Mouse (Mus musculus) gonadal fat pad, adult 2 months (tissue): Measurements from ENCODE around the gene Gm9774. TPM values are rescaled to one million over a fixed set of nuclear protein-coding genes. Genes with fewer than 3 reads are reported as not detected.

ENCODE experiments used
- DNase-seq: peaks from one replicate; pipeline ENCODE4 v3.0.0-alpha.2; 2012; ENCODE audit warnings: low read depth
- polyA plus RNA-seq: library from polyadenylated mRNA; depleted of rRNA; stranded (reverse); fragments of >200 nt; gene quantifications from 2 replicates; pipeline ENCODE4 v1.2.3, GENCODE M21; 2012; rRNA removed

The Gm9774 gene
- 6.2 and 7.4 TPM in 2 replicates for polyA plus RNA-seq

DNA sequence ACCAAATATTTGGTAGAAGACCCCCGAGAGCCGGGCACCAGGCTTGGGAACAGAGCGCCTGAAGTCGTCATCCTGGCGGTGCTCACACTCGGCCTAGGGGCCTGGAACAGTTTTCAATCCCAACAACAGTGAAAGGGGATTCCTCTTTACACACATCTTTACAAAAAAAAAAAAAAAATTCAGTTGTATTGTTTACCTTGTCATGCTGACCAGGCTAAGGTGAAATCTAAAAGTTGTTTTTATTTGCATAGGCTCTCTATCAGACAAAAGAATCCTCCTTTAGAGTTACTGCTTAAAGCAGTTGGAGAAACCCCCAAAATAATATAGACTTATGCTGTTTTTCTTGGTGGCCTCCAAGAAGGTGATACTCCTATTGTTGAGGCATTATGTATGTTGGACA lies at the start of gene Gm9774:
Gene Gm9774, minus strand, starts transcription at position 101 of the 400 bp plus-strand sequence.
- no peak for DNase-seq

GRCm38 (mm10) chr3:92470111-92470510 lies 40.9 kb upstream of the Gm9774 start:
- no peak for DNase-seq

- no peak for DNase-seq
These were observed 38.2 kb upstream of the Gm9774 start for GRCm38 (mm10) chr3:92467424-92467823.

- no peak for DNase-seq
These were observed 37.4 kb upstream of the Gm9774 start for GRCm38 (mm10) chr3:92466576-92466975.

DNA sequence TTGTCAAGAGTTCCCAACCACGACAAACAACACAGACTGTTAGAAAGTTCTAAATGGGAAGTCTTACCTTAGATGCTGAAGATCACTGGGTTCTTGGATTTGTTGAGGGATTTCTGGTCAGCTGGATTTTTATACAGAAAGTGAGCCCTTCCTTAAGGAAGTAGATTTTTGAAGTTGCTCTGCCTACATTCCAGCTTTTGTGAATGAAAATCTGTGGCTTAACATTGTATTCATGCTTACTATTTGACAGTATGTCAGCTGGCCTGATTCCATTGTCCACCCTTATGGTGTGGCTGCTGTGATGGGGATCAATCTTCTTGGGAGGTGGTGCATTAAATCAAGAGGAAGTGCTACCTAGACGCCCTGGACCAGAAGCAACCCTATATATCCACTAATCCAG lies 29.4 kb upstream of the Gm9774 start, which contains the start of gene Sprr3:
Gene Sprr3, minus strand, starts transcription at position 101 of the 400 bp plus-strand sequence.
- no peak for DNase-seq

GRCm38 (mm10) chr3:92455151-92455550 lies 25.9 kb upstream of the Gm9774 start:
- no peak for DNase-seq

- DNase-seq, result peak; percentile 4
These were observed 11.0 kb upstream of the Gm9774 start for GRCm38 (mm10) chr3:92440177-92440576.

DNA sequence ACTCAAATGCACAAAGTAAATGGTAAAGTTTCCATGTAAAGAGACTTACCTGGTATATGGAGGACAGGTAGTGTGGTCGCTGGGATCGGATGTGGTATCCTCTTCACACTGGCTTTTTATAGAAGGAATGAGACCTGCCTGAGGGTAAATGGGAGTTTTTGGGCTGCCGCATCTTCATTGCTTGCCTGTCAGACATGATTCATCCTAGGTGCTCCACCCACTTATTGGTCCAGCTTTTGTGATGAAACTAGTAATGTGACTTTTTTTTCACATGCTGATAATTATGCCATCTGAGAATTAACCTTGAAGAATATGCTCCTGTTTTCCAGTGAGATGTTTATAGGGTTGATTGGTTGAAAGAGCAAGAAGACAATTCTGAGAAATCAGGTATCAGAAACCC lies 9.5 kb upstream of the Gm9774 start, which contains the start of gene Sprr1b:
Gene Sprr1b, minus strand, starts transcription at position 101 of the 400 bp plus-strand sequence.
- no peak for DNase-seq

DNA sequence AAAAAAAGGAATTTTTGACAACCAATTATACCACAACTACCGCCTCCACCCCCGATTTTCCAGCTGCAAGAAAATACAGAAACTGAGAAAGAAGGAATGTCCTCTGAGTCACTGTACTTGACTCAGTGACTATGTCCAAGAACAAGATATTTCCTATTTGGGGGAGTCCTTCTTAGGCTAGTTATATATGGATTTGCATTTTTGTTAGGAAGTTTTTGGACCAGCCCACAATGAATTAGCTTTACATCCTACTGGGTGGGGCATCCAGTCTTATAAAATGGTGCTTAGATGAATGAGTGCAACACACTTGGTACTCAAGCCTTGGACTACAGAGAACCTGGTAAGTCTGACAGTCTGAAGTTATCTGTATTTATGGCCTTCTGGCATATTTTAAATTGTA lies 3.1 kb upstream of the Gm9774 start, which contains the start of gene Sprr2k:
Gene Sprr2k, plus strand, starts transcription at position 301 of the 400 bp plus-strand sequence.
- DNase-seq, result no peak

DNA sequence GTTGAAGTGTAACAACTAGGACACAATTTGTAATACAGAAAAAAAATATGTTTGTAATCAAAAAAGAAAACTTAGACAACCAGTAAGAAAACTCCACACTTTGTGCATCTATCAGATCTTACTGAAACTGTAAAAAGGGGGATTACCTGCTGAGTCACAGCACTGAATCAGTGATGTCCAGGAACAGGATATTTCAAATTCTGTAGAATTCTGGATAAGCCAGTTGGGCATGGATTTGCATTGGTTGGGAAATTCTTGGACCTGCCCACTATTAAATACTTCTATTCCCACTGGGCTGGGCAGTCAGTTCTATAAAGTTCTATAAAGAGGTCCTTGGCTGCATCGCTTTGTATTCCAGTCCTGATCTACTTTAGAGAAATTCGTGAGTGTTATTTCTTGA lies 11.4 kb downstream of the Gm9774 start, which contains the start of gene Sprr2j-ps:
Gene Sprr2j-ps, plus strand, starts transcription at position 301 of the 400 bp plus-strand sequence.
- DNase-seq, result no peak

GRCm38 (mm10) chr3:92407691-92408090 lies 21.5 kb downstream of the Gm9774 start, which contains the start of gene Sprr2i:
Sprr2i (plus strand) TSS chr3:92407991.
- DNase-seq, result no peak

- DNase-seq, result no peak
These were observed 34.9 kb downstream of the Gm9774 start for GRCm38 (mm10) chr3:92394301-92394700.

DNA sequence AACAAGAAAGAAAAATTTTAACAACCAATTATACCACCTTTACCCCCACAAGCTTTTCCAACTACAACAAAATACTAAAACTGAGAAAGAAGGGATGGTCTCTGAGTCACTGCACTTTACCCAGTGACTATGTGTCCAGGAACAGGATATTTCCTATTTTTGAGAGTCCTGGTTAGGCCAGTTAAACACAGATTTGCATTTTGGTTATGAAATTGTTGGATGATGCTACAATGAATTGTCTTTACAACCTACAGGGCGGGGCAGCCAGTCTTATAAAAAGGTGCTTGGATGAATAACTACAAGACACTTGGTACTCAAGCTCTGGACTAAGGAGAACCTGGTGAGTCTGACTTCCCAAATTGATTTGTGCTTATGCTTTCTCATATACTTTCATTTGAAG lies 43.8 kb downstream of the Gm9774 start, which contains the start of gene Sprr2h:
Gene Sprr2h, plus strand, starts transcription at position 301 of the 400 bp plus-strand sequence.
- DNase-seq, result no peak

Other genes starting within 250 kb of the Gm9774 start
- 0.09 TPM in 1 of 2 replicates, not detected in the other for gene Sprr2a1, start 213.6 kb downstream of the Gm9774 start, polyA plus RNA-seq
- gene Sprr2a2, start 213.5 kb downstream of the Gm9774 start, polyA plus RNA-seq, result 3.7 and 5.4 TPM in 2 replicates
- 0.42 TPM in 1 of 2 replicates, not detected in the other for gene Sprr2a3, start 144.0 kb downstream of the Gm9774 start, polyA plus RNA-seq
- gene Sprr2b, start 112.8 kb downstream of the Gm9774 start, polyA plus RNA-seq, result 0.18 TPM in 1 of 2 replicates, not detected in the other
- not detected in 2 replicates for gene Sprr2d, start 90.3 kb downstream of the Gm9774 start, polyA plus RNA-seq
- gene Sprr2e, start 77.3 kb downstream of the Gm9774 start, polyA plus RNA-seq, result not detected in 2 replicates
- 0.25 TPM in 1 of 2 replicates, not detected in the other for gene Sprr2f, start 64.2 kb downstream of the Gm9774 start, polyA plus RNA-seq
- gene Sprr2h, start 43.7 kb downstream of the Gm9774 start, polyA plus RNA-seq, result not detected in 2 replicates
- not detected in 2 replicates for gene Sprr2i, start 21.4 kb downstream of the Gm9774 start, polyA plus RNA-seq
- gene Sprr2j-ps, start 11.3 kb downstream of the Gm9774 start, polyA plus RNA-seq, result not detected in 2 replicates
- not detected in 2 replicates for gene Sprr2k, start 3.2 kb upstream of the Gm9774 start, polyA plus RNA-seq
- not detected in 2 replicates for gene Sprr1b, start 9.4 kb upstream of the Gm9774 start, polyA plus RNA-seq
- not detected in 2 replicates for gene Sprr3, start 29.3 kb upstream of the Gm9774 start, polyA plus RNA-seq
- gene Sprr1a, start 56.5 kb upstream of the Gm9774 start, polyA plus RNA-seq, result 0.28 TPM in 1 of 2 replicates, not detected in the other
- not detected in 2 replicates for gene Sprr4, start 71.1 kb upstream of the Gm9774 start, polyA plus RNA-seq
- gene 2310046K23Rik, start 105.1 kb upstream of the Gm9774 start, polyA plus RNA-seq, result not detected in 2 replicates
- gene Ivl, start 144.3 kb upstream of the Gm9774 start, polyA plus RNA-seq, result not detected in 2 replicates
- 27.9 and 30.2 TPM in 2 replicates for gene Smcp, start 159.6 kb upstream of the Gm9774 start, polyA plus RNA-seq
- gene 2210017I01Rik, start 178.1 kb upstream of the Gm9774 start, polyA plus RNA-seq, result not detected in 2 replicates
- gene Lce6a, start 192.2 kb upstream of the Gm9774 start, polyA plus RNA-seq, result 0.45 TPM in 1 of 2 replicates, not detected in the other
- gene Lce1a1, start 218.9 kb upstream of the Gm9774 start, polyA plus RNA-seq, result not detected in 2 replicates
- not detected in 2 replicates for gene Lce1b, start 227.5 kb upstream of the Gm9774 start, polyA plus RNA-seq
- gene Lce1a2, start 240.9 kb upstream of the Gm9774 start, polyA plus RNA-seq, result not detected in 2 replicates
- gene Lce1c, start 249.8 kb upstream of the Gm9774 start, polyA plus RNA-seq, result not detected in 2 replicates